Mouse (Mus musculus) kidney, embryonic 16.5 days (tissue): ENCODE data around the gene Cox20. TPM values are rescaled to one million over a fixed set of nuclear protein-coding genes. Genes with fewer than 3 reads are reported as not detected.
"Not testable (repeated sequence)": the region's sequence is repeated elsewhere in the genome, so short reads cannot be mapped to it uniquely, and the experiment has no call there.

Experiments
- ATAC-seq: fragments of 200-750 bp; cut with Nextera tagmentation; 2 replicates; pipeline ENCODE4 v1.8.0; 2017; ENCODE audit warnings: moderate TSS enrichment; ENCODE audit not compliant: low FRiP score, low TSS enrichment
- H3K27ac ChIP-seq: fragments of 300-500 bp; sonication (generic); 2 replicates; pipeline ENCODE4 v1.5.1; 2014; ENCODE audit warnings: low read length
- H3K27me3 ChIP-seq: fragments of 300-500 bp; sonication (generic); 2 replicates; pipeline ENCODE4 v1.6.1; 2014; ENCODE audit warnings: low read length, control low read depth, mixed read lengths; ENCODE audit not compliant: insufficient read depth
- H3K36me3 ChIP-seq: fragments of 300-500 bp; sonication (generic); 2 replicates; pipeline ENCODE4 v1.6.1; 2014; ENCODE audit warnings: low read length, control low read depth, mixed read lengths; ENCODE audit not compliant: insufficient read depth
- H3K4me1 ChIP-seq: fragments of 300-500 bp; sonication (generic); 2 replicates; pipeline ENCODE4 v1.6.1; 2014; ENCODE audit warnings: low read length, control low read depth, mixed read lengths; ENCODE audit not compliant: insufficient read depth
- H3K4me2 ChIP-seq: fragments of 300-500 bp; sonication (generic); replicated peaks from 2 replicates; pipeline ENCODE4 v1.6.1; 2014; ENCODE audit warnings: low read depth, low read length
- H3K4me3 ChIP-seq: fragments of 300-500 bp; sonication (generic); 2 replicates; pipeline ENCODE4 v1.5.1; 2014; ENCODE audit warnings: mild to moderate bottlenecking, low read length
- H3K9ac ChIP-seq: fragments of 300-500 bp; sonication (generic); replicated peaks from 2 replicates; pipeline ENCODE4 v1.6.1; 2014; ENCODE audit warnings: low read length
- H3K9me3 ChIP-seq: fragments of 300-500 bp; sonication (generic); 2 replicates; pipeline ENCODE4 v1.6.1; 2016; ENCODE audit warnings: low read length, control low read depth
- WGBS: fragments of 180-500 bp; shearing (Covaris S2); extraction: QIAGEN DNeasy Blood & Tissue Kit; methylation state at CpG from one replicate; pipeline ENCODE4 v1.1.7; 2014; 5-methylcytosine and 5-hydroxymethylcytosine counted together
- polyA plus RNA-seq: library from polyadenylated mRNA; unstranded; fragments of >200 nt; fragmentation: Nextera tagmentation; extraction: Ambion mirVana; gene quantifications from 2 replicates; pipeline ENCODE4 v1.2.1, GENCODE M21; 2015

Gene Cox20
- polyA plus RNA-seq, 1 experiment from 2014 or later = 111 TPM

- not testable (repeated sequence) for H3K4me1 ChIP-seq, H3K9ac ChIP-seq, H3K9me3 ChIP-seq, H3K4me3 ChIP-seq, H3K27me3 ChIP-seq, H3K36me3 ChIP-seq, ATAC-seq, H3K27ac ChIP-seq, H3K4me2 ChIP-seq
- WGBS = 83% methylated on average over 10 of the region's 10 CpGs
These were observed 25.3 kb downstream of the Cox20 start for GRCm38 (mm10) chr1:178344071-178344805.

- no peak overlapping the region for H3K4me2 ChIP-seq
- H3K4me3 ChIP-seq = no peak overlapping the region
- H3K27me3 ChIP-seq = no peaks in the 10 kb centered on the region
- no peak overlapping the region for H3K9ac ChIP-seq
- H3K27ac ChIP-seq = no peak overlapping the region
- no peak for ATAC-seq
- no peaks in the 10 kb centered on the region for H3K4me1 ChIP-seq
- H3K9me3 ChIP-seq = no peaks in the 10 kb centered on the region
- no peaks in the 10 kb centered on the region for H3K36me3 ChIP-seq
- WGBS = 92% methylated on average over 2 of the region's 2 CpGs
These were observed 31.9 kb downstream of the Cox20 start for GRCm38 (mm10) chr1:178350792-178351191.

GRCm38 (mm10) chr1:178351643-178352042, 32.7 kb downstream of the Cox20 start:
- no peaks in the 10 kb centered on the region for H3K27me3 ChIP-seq
- H3K4me1 ChIP-seq = no peaks in the 10 kb centered on the region
- no peak overlapping the region for H3K27ac ChIP-seq
- H3K4me2 ChIP-seq = no peak overlapping the region
- no peak overlapping the region for H3K4me3 ChIP-seq
- H3K9me3 ChIP-seq = no peaks in the 10 kb centered on the region
- no peak overlapping the region for H3K9ac ChIP-seq
- H3K36me3 ChIP-seq = no peaks in the 10 kb centered on the region
- no peak for ATAC-seq

GRCm38 (mm10) chr1:178354576-178354975, 35.6 kb downstream of the Cox20 start:
- Histone ChIP-seq H3K9ac (no peak overlapping the region), H3K4me3 (no peak overlapping the region), H3K36me3 (no peaks in the 10 kb centered on the region), H3K4me2 (no peak overlapping the region), H3K9me3 (no peaks in the 10 kb centered on the region), H3K27me3 (no peaks in the 10 kb centered on the region), H3K27ac (no peak overlapping the region), H3K4me1 (no peaks in the 10 kb centered on the region)
- no peak for ATAC-seq
- WGBS = 68% methylated on average over 3 of the region's 3 CpGs

- Histone ChIP-seq H3K27ac (no peak overlapping the region), H3K9me3 (no peaks in the 10 kb centered on the region), H3K4me2 (no peak overlapping the region), H3K36me3 (no peaks in the 10 kb centered on the region), H3K9ac (no peak overlapping the region), H3K4me1 (no peaks in the 10 kb centered on the region), H3K4me3 (no peak overlapping the region), H3K27me3 (no peaks in the 10 kb centered on the region)
- ATAC-seq = no peak; the same call in 1 of the 2 replicates
- WGBS = 55% methylated on average over 12 of the region's 12 CpGs
These were observed 39.1 kb downstream of the Cox20 start for GRCm38 (mm10) chr1:178357776-178358710.

GRCm38 (mm10) chr1:178360264-178360663, 41.3 kb downstream of the Cox20 start:
- H3K36me3 ChIP-seq = no peaks in the 10 kb centered on the region
- H3K4me2 ChIP-seq = no peak overlapping the region
- no peak overlapping the region for H3K27ac ChIP-seq
- no peak for ATAC-seq
- H3K4me3 ChIP-seq = no peak overlapping the region
- no peak overlapping the region for H3K9ac ChIP-seq
- no peaks in the 10 kb centered on the region for H3K4me1 ChIP-seq
- 74% methylated on average over 11 of the region's 11 CpGs for WGBS
- H3K27me3 ChIP-seq = no peaks in the 10 kb centered on the region
- H3K9me3 ChIP-seq = no peaks in the 10 kb centered on the region

GRCm38 (mm10) chr1:178360702-178361101, 41.8 kb downstream of the Cox20 start:
- H3K27ac ChIP-seq = no peak overlapping the region
- no peak overlapping the region for H3K9ac ChIP-seq
- no peak overlapping the region for H3K4me2 ChIP-seq
- no peaks in the 10 kb centered on the region for H3K9me3 ChIP-seq
- H3K4me3 ChIP-seq = no peak overlapping the region
- ATAC-seq = no peak
- WGBS = 86% methylated on average over 2 of the region's 2 CpGs
- H3K27me3 ChIP-seq = no peaks in the 10 kb centered on the region
- no peaks in the 10 kb centered on the region for H3K36me3 ChIP-seq
- no peaks in the 10 kb centered on the region for H3K4me1 ChIP-seq

- 84% methylated on average over 6 of the region's 6 CpGs for WGBS
These were observed 46.2 kb downstream of the Cox20 start for GRCm38 (mm10) chr1:178365171-178365570.

GRCm38 (mm10) chr1:178368121-178368520, 49.2 kb downstream of the Cox20 start:
- H3K36me3 ChIP-seq = no peaks in the 10 kb centered on the region
- H3K9me3 ChIP-seq = no peaks in the 10 kb centered on the region
- peak overlapping the region; percentile 77; the same call in 1 of the 2 replicates for H3K4me2 ChIP-seq
- 42% methylated on average over 6 of the region's 6 CpGs for WGBS
- peak overlapping the region; percentile 80; the same call in 1 of the 2 replicates for H3K27ac ChIP-seq
- no peak overlapping the region for H3K4me3 ChIP-seq
- no peak overlapping the region for H3K9ac ChIP-seq
- peaks cover 17% of the 10 kb centered on the region for H3K4me1 ChIP-seq
- no peak for ATAC-seq
- H3K27me3 ChIP-seq = no peaks in the 10 kb centered on the region

More at GRCm38 (mm10) chr1:178365171-178365570, 46.2 kb downstream of the Cox20 start:
- peaks cover 17% of the 10 kb centered on the region for H3K4me1 ChIP-seq
- no peaks in the 10 kb centered on the region for H3K36me3 ChIP-seq
- no peaks in the 10 kb centered on the region for H3K27me3 ChIP-seq
- no peak overlapping the region for H3K4me3 ChIP-seq
- H3K9me3 ChIP-seq = no peaks in the 10 kb centered on the region
- no peak overlapping the region for H3K9ac ChIP-seq
- no peak for ATAC-seq
- H3K27ac ChIP-seq = no peak overlapping the region
- H3K4me2 ChIP-seq = no peak overlapping the region
